Mouse (Mus musculus): ENCODE results near the gene Cnpy2.
A peak's percentile ranks its signal among the peaks of the same experiment; 100 is the strongest.
"Not testable (repeated sequence)": the region's sequence is repeated elsewhere in the genome, so short reads cannot be mapped to it uniquely, and the experiment has no call there.

Cnpy2 gene

DNA sequence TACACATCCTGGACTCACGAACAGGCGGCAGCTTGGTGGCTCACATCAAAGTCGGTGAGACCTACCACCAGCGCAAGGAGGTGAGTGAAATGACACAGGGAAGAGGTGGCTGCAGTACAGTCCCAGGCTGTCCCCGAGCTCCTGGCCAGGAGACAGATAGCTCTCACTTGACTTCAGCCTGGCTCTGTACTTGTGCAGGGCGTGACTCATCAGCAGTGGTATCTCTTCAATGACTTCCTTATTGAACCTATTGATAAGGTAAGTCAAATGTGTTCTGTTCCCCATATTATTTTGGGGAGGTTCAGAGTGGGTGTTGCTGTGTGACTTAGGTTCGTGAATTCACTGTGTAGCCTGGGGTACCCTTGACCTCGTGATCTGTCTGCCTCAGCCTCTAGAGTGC is 6.7 kb upstream of the Cnpy2 start:
- DNase-seq (ENCODE audit: low read depth): no peak

DNA sequence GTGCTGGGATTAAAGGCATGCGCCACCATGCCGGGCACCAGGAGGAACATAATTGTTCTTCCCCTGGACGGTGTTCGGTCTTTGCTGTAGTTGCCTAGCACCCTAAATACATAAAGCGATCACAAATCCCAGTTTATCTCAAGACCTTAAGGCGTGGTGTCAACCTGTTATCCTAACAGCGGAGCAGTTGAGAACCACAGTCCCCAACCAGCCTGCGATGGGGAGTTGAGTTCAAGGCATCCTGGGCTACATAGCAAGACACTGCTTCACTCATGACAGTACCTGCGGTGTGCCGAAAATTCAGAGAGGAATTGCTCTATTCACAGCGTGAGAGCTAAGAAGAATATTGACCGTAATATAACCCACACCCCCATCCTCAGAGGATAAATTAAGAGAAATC is 618 bp upstream of the Cnpy2 start:
- DNase-seq (ENCODE audit: low read depth): peak; percentile 19

DNA sequence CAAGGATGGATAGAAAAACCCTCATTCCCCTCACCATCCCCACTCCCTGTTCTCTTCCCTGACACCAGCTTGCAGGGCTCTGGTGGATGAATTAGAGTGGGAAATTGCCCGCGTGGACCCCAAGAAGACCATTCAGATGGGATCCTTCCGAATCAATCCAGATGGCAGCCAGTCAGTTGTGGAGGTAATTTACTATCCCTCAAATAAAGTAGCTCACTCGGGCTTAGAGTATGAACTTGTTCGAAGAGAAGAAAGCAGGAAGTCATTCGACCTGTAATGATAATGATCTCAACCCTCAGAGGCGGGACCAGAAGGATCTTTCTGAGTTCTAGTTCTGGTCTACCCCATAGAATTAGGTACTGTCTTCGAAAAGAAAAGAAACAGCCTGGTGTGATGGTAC is 1.3 kb downstream of the Cnpy2 start:
- peak; percentile 61 for DNase-seq (ENCODE audit: low read depth)

DNA sequence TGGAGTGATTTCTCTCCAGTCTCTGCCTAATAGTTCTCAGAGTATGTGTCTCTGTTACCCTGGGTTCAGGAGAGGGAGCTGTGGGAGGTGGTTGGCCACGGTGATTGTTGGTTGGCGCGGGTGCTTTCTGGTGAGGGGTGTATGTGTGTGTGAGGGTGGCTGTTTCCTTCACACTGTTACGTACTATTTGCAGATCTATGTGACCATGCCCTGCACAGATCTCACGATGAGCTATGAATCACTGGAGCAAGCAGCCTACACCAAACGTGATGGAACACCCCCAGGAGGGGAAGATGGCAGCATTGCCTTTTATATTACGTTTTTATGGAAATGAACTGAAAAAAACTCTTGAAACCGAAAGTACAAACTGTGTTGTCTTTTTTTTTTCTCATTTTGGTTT is 4.6 kb downstream of the Cnpy2 start:
- no peak for DNase-seq (ENCODE audit: low read depth)

DNA sequence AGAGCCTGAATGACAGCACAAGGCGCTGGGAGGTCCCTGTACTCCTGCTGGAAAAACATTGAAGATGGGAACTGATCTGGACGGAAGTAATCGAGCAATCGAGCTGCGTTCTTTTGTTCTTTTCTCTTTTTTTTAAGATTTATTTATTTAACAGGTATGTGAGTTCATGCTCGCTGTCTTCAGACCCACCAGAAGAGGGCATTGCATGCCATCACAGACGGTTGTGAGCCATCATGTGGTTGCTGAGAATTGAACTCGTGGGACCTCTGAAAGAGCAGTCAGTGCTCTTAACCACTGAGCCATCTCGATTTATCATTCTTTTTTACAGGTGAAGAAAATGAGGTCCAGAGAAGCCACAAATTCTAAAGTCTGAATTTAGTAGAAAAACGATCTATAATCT is 5.4 kb downstream of the Cnpy2 start:
- DNase-seq (ENCODE audit: low read depth): peak; percentile 35

DNA sequence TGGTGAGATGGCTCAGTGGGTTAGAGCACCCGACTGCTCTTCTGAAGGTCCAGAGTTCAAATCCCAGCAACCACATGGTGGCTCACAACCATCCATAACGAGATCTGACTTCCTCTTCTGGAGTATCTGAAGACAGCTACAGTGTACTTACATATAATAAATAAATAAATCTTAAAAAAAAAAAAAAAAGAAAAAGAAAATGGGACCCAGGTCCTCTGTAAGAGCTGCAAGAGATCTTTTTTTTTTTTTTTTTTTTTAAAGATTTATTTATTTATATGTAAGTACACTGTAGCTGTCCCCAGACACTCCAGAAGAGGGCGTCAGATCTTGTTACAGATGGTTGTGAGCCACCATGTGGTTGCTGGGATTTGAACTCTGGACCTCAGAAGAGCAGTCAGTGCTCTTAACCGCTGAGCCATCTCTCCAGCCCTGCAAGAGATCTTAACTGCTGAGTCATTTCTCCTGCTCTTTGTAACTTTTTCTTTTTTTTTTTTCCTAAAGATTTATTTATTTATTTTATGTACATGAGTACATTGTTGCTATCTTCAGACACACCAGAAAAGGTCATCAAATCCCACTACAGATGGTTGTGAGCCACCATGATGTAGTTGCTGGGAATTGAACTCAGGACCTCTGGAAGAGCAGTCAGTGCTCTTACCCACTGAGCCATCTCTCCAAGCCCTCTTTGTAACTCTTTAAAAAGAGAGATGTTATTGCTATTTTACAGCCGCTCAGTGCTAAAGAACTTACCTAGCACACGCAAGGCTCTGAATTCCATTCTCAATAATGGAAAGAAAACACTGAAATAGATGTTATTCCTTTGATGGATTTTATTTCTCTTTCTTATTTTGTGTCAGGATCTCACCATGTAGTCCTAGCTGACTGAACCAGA is 10.3 kb downstream of the Cnpy2 start:
- not testable (repeated sequence) for DNase-seq (ENCODE audit: low read depth)

DNA sequence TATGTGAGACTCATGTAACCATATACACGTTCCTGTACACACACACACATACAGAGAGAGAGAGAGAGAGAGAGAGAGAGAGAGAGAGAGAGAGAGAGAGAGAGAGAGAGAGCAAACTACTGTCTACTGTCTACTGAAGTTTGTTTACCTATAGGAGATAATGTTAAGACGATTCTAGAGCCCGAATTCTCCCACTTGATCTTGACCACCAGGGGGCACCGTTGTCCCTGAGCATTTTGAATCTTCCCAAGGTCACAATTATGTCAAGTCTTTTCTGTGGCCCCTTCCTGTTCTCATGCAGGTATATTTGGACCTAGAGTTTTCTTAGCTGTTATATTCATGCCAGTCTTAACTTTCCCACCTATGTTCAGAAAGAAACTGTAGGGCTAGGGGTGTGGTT is 13.3 kb downstream of the Cnpy2 start:
- peak; percentile 93 for DNase-seq (ENCODE audit: low read depth)

DNA sequence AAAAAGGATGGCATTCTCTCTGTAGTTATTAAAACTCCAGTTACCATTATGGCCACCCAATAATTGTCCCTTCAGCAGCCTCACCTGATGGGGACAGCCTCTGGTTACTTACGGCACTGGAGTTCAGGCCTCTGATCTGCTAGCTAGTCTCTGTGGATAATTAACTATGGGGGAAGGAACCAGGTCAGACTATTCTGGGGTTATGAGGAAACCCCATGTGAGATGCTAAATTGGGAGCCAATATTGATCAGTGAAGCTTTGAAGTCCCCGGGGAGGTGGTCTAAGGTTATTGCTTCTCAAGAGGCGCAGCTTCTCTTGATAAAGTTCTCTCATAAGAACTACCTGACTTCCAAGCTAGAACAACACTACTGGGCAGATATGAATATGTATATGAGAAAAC is 13.9 kb downstream of the Cnpy2 start:
- DNase-seq (ENCODE audit: low read depth): peak; percentile 29

DNA sequence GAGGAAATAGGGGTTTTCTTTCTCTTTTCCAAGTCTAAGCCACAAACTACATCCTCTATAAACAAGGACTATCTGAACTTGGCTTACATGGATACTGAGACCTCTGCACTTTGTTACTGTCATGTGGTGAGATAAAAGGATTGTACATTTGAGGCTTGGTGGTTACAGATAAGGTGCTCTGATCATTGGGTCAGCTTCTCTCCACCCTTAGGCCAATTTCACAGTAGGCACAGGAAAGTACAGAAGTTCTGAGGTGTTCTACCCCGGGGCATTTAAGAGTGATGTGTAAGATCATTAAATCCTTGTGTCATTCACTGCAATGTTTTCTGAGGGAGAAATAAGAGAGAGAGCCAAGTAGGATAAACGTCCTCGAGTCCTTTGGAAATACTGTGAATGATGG is 14.3 kb downstream of the Cnpy2 start:
- peak; percentile 34 for DNase-seq (ENCODE audit: low read depth)

DNA sequence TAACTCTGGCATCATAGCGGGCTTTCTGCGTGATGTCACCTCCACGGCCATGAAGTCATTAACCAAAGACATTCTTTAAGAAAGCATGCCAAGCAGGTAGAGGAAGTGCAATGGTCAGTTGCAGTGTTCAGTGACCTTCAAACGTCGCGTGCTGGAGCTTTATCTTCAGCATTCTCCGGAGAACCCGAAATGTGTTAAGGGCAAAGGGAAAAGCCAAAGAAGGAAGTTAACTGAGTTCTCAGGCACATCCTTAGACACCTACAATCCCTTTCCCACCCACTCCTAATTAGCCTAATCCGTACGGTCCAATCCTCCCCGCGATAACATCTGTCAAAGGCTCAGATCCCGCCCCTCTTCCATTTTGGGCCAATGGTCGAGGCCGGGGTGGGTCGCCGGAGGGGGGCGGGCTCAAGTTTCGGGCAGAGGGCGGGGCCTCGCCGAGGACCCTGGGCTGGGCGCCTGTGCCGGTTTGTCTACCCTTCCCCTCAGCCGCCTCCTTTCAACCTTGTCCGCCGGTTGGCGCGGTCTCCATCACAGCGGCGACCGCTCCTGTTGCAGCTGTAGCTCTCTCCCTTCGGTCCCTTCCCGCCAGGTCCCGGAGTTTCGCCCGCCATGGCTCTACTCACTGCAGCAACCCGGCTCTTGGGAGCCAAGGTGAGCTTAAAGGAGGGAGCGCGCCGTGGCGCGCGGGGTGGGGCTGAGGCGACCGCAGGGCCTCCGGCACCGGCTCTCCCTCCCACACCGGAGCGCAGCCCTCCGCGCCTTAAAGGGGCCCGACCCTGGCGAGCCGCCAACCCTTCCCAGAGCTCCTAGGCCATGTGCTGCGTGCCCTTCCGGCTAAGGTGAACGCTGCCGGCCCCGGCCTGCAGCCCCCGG is 15.3 kb downstream of the Cnpy2 start, which contains the start of gene Cs:
Gene Cs (plus strand): TSS at position 429 of the 876 bp plus-strand sequence.
- DNase-seq (ENCODE audit: low read depth): peak; percentile 97

DNA sequence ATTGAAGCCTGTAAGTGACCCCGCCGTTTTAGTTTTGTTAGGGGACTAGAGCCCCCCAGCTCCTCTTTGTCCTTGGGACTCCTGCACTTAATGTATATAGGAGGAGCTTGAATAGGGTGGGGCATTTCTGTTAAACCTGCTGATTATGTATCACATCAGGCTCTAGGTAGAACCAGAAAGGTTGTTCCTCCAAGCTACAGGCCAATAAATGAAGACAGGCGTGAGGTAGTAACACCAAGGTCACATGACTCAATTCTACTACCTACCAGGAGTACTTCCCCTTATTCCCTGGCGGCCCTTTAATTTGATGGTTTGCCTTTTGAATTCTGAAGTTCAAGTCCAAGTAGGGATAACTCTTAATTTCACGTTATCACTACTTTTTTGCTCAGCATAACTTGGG is 16.2 kb downstream of the Cnpy2 start:
- DNase-seq (ENCODE audit: low read depth): no peak

DNA sequence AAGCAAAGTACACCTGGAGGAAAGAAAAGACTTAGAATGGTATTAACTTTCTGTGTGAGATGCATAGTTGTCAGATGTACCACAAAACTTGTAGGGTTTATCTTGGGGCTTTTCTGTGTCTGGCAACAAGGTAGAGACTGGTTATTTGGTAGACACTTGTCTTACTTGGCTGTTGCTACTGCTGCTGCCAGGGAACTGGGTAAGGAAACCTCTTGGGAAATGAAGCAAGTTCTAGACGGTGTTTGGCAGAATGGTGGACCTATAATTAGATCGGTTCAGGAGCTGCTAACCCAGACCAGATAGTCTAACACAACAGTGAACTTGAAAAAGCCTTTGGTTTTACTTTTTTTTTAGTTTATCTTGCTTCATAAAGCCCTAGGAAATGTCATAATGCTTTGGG is 16.7 kb downstream of the Cnpy2 start:
- no peak for DNase-seq (ENCODE audit: low read depth)

DNA sequence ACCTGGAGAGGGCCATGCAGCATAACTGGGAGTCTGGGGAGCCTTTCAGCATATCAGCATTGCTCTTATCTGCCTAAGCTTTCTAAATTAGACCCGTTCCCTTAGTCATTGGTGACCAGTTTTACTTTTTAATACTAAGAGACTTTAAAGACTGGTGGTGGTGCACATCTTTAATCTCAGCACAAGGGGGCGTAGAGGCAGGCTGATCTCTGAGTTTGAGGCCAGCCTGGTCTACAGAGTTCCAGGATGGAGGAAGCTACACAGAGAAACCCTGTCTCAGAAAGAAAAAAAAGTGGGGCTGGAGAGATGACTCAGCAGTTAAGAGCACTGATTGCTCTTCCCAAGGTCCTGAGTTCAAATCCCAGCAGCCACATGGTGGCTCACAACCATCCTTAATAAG is 18.0 kb downstream of the Cnpy2 start:
- DNase-seq (ENCODE audit: low read depth): no peak

DNA sequence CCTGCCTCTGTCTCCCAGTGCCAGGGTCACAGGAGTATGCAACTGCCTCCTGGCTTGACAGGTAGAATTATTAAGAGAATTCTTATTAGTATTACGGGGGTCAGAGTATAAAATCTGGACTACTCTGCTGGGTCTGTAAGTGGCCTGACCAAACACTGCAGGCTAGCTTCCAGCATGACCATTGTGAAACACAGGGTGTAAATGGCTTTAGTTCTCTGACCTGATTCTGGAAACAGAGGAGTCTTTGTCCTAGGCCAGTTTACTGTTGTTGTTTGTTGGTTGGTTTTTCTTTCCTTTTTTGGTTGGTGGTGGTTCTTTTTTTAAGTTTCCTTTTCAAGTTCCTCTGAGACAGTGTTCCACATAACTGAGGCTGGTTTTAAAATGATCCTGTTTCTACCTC is 21.2 kb downstream of the Cnpy2 start:
- no peak for DNase-seq (ENCODE audit: low read depth)

DNA sequence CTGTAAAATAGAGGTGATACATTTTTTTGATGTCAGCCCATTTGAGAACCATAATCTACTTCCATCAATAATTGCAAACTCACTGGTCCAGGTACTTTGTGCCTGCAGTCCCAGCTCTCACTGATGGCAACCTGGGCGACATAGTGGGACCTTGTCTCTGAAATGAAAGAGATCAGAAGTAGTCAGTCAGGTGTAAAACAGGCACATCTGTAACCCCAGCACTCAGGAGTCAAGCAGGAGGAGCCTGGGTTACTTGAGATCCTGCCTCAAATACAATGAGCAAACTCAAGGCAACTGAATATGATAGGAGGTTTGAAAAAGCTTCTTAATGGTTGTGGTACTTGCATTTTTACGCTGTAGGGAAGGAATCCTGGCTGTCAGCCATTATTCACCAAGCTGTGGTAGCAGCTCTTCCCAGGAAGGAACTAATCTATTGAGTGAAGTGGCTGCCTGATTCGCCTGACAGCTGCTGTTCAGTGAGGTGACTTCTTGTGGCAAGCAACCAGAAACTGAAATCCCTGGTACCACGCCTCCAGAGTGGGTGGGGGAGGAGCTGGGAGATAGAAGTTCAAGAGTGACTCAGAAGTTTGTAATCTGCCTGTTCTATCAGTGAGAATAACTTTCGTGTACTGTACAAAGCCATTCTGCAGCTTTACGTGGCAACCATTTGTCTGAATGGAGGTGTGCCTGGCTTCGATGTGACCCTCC is 22.5 kb downstream of the Cnpy2 start:
- peak; percentile 87 for DNase-seq (ENCODE audit: low read depth)

DNA sequence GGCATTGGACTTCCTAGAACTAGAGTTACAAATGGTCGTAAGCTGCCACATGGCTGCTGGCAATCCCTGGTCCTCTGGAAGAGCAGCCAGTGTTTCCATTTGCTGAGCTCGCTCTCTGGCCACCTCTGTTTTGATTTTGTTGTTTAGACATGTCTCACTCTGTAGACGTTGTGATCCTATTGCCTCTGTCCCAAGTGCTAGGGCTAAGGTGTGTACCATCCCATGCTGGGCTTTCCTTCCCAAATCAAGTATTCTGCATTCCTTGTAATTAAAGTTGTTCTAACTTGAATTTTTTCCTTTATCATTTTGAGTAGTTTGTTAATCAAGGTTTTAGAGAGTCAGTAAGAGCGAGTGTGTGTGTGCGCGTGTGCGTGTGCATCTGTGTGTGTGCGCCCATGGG is 25.3 kb downstream of the Cnpy2 start:
- no peak for DNase-seq (ENCODE audit: low read depth)

DNA sequence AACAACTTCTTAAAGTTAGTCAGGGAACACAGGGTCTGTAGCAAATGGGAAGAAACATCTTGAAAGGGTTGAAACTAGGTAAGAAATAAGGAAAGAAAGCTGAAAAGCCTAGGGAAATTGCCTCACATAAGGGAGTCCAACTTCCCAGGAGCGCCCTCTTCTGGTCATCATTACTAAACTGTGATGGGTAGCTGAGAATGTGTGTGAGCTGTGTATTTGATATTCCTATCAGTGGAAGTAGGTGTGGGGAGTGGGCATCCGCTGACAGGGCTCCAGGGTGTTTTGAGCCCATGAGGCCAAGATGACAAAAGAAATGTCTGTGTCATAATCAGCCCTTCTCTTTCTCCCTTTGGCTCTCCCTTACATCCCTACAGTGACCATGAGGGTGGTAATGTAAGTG is 36.5 kb downstream of the Cnpy2 start:
- DNase-seq (ENCODE audit: low read depth): peak; percentile 82

DNA sequence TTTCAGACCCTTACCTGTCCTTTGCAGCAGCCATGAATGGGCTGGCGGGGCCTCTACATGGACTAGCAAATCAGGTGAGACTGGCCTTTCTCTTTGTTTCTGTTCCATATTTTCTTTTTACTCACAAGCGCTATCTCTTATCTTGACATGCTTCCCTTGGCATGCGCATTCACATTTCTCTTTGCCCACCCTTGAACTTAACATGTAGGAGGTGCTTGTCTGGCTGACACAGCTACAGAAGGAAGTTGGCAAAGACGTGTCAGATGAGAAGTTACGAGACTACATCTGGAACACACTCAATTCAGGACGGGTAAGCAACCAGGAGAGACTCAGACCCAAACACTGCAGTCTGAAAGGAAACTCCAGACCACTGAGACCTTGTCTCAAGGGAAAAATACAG is 37.0 kb downstream of the Cnpy2 start:
- DNase-seq (ENCODE audit: low read depth): no peak

DNA sequence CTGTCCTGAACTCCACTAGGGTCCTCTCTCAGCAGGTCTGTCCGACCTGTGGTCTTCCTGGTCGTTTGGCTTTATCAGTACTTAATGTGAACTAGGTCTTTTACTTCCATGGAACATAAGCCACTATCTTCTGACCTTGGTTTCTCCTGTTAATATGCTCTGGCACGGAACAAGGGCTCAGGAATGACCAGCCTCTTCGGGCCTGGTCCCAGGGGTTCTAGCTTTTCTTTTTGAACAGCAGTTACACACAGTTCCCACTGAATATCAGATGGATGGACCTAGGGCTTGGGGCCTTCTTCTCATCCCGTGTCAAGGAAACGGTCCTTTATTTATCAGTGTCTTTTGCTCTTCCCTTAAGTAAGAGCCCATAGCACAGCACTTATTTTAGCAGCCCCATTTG is 39.6 kb downstream of the Cnpy2 start:
- DNase-seq (ENCODE audit: low read depth): no peak

DNA sequence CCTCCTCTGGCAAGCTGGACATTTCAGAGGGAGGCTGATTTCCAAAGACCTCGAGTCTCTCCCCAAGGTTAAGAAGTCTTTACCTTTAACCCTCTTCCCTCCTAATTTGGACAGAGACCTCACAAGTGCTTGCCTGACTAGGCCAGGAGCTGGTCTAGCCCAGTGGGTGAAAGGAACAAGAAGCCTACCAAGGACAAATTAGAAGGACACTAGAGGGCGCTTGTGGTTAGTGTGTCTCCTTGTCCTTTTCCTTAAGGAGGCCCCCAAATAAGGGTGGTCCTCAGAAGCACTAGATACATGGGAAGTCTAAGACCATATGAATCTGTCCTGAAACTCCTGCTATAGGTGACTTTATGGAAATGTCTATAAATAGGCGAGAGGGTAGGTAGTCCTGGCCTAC is 40.3 kb downstream of the Cnpy2 start:
- DNase-seq (ENCODE audit: low read depth): peak; percentile 40

DNA sequence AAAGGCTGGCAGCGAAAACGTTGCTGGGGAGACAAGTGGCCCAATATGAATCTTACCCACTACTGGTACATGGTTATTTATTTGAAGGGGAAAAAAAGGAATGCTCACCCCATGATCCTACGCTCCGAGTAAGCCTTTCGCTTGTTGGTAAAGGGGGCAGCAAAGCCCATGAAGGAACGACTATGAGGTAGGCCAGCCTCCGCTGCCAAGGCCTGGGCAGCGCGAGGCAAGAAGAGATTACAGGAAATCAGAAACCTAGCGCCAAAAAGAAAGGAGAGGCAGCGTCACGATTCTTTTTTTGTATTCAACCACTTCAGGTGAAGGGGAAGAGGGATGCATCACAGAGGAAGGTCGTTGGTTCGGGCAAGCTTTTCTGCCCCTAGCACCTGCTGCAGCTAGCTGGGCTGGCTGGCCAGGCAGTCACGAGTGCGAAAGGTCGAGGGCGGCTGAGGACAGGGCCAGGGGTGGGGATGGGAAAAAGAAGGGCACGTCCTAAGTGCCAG is 45.7 kb downstream of the Cnpy2 start:
- DNase-seq (ENCODE audit: low read depth): no peak
